In the genomic region with DNA sequence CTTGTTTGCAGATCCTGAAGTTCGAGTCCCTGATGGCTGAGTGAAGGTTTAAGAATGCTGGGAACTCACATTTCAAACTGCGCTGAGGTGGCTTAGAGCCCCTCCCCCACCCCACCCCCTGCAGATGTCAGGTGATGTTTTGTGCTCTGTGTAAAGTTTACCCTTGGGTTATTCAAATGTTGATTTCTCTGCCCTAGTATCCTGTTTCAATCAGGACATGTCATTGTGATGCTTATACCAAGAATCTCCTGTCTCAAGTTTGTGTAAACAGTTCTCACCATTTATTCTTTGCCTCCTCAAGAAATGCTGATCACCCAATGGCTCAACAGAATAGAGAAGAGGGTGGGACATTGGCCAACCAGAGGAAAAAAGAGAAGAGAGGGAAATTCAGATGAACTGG, we compare ENCODE assay signal across 27 mouse cellular contexts. TPM values are rescaled to one million over a fixed set of nuclear protein-coding genes. Genes with fewer than 3 reads are reported as not detected.
"Had no signal": no experiment of that assay in that cellular context is flagged by ENCODE, and none has a peak within 500 bp of the region (broad histone marks: within the 10 kb centered on the region; RNA-seq: fewer than 3 reads in every experiment).

No protein-coding gene starts in this region.

- H3K4me1 ChIP-seq: heart, embryonic 10.5 days; heart, embryonic 12.5 days; hindbrain, embryonic 12.5 days; hindbrain, embryonic 15.5 days; kidney, embryonic 15.5 days; limb, embryonic 13.5 days; limb, embryonic 15.5 days; liver, embryonic 13.5 days had no signal

- H3K27me3 ChIP-seq: heart, embryonic 12.5 days; hindbrain, embryonic 12.5 days; hindbrain, embryonic 15.5 days; kidney, embryonic 15.5 days; limb, embryonic 13.5 days; limb, embryonic 15.5 days; liver, embryonic 13.5 days; liver, embryonic 15.5 days had no signal

- H3K4me3 ChIP-seq: gastrocnemius, adult 2 months; heart, embryonic 10.5 days; heart, embryonic 12.5 days; hindbrain, embryonic 10.5 days; hindbrain, embryonic 12.5 days; hindbrain, embryonic 15.5 days; kidney, embryonic 15.5 days; layer of hippocampus, adult 2 months; left cerebral cortex, adult 2 months; limb, embryonic 13.5 days; limb, embryonic 15.5 days; liver, embryonic 13.5 days; liver, embryonic 15.5 days had no signal

- H3K9me3 ChIP-seq: heart, embryonic 10.5 days; heart, embryonic 12.5 days; hindbrain, embryonic 10.5 days; hindbrain, embryonic 12.5 days; hindbrain, embryonic 15.5 days; kidney, embryonic 15.5 days; limb, embryonic 13.5 days; limb, embryonic 15.5 days; liver, embryonic 13.5 days; liver, embryonic 15.5 days had no signal

- DNase-seq: gastrocnemius, adult 2 months; gastrocnemius, postnatal 10 days; gastrocnemius, postnatal 25 days; heart, adult 18-20 months; heart, postnatal 10 days; heart, postnatal 4 days; kidney, adult 11 months; kidney, adult 2 months; kidney, adult 9 months; kidney, postnatal 25 days; kidney, postnatal 4 days; left cerebral cortex, postnatal 4 days; liver, embryonic 13.5 days had no signal

- H3K36me3 ChIP-seq: heart, embryonic 10.5 days; heart, embryonic 12.5 days; hindbrain, embryonic 10.5 days; hindbrain, embryonic 12.5 days; hindbrain, embryonic 15.5 days; kidney, embryonic 15.5 days; limb, embryonic 13.5 days; limb, embryonic 15.5 days; liver, embryonic 13.5 days; liver, embryonic 15.5 days had no signal

- H3K27ac ChIP-seq: gastrocnemius, adult 2 months; heart, embryonic 10.5 days; hindbrain, embryonic 10.5 days; hindbrain, embryonic 12.5 days; hindbrain, embryonic 15.5 days; hindbrain, postnatal 0 days; kidney, embryonic 15.5 days; kidney, postnatal 0 days; layer of hippocampus, adult 2 months; left cerebral cortex, adult 2 months; limb, embryonic 13.5 days; limb, embryonic 15.5 days; liver, embryonic 13.5 days; liver, embryonic 15.5 days had no signal

- H3K9ac ChIP-seq: heart, embryonic 12.5 days; hindbrain, embryonic 12.5 days; hindbrain, embryonic 15.5 days; kidney, embryonic 15.5 days; limb, embryonic 13.5 days; limb, embryonic 15.5 days; liver, embryonic 13.5 days; liver, embryonic 15.5 days had no signal

RNA-seq across cellular contexts. Expression of a gene that starts 39.1 kb away (rescaled TPM):
- total RNA-seq: granulocyte monocyte progenitor cell, adult 5-6 weeks had no signal
